Mouse (Mus musculus) cerebellum, adult 11-12 months (tissue): ENCODE results near the gene Aunip.

Experiments used
- DNase-seq: peaks from one replicate; pipeline ENCODE4 v3.0.0; 2022

The Aunip gene

GRCm38 (mm10) chr4:134557626-134558249 lies 46.9 kb downstream of the Aunip start:
- DNase-seq = no peak

- DNase-seq = no peak
Observed at GRCm38 (mm10) chr4:134558570-134559113, 47.8 kb downstream of the Aunip start.

- DNase-seq = no peak
Observed at GRCm38 (mm10) chr4:134559154-134559553, 48.4 kb downstream of the Aunip start.

- DNase-seq = no peak
Observed at GRCm38 (mm10) chr4:134560699-134561098, 49.9 kb downstream of the Aunip start.

- DNase-seq = peak; percentile 74
Observed at GRCm38 (mm10) chr4:134562014-134562413, 51.2 kb downstream of the Aunip start.

GRCm38 (mm10) chr4:134563624-134564023 lies 52.8 kb downstream of the Aunip start:
- no peak for DNase-seq

GRCm38 (mm10) chr4:134564093-134564492 lies 53.3 kb downstream of the Aunip start:
- no peak for DNase-seq

- no peak for DNase-seq
Observed at GRCm38 (mm10) chr4:134567377-134568226, 56.8 kb downstream of the Aunip start.

- no peak for DNase-seq
Observed at GRCm38 (mm10) chr4:134569205-134569604, 58.4 kb downstream of the Aunip start.

- DNase-seq = no peak
Observed at GRCm38 (mm10) chr4:134569831-134570230, 59.0 kb downstream of the Aunip start.

GRCm38 (mm10) chr4:134570704-134571451 lies 60.1 kb downstream of the Aunip start:
- no peak for DNase-seq

- no peak for DNase-seq
Observed at GRCm38 (mm10) chr4:134572449-134573300, 61.9 kb downstream of the Aunip start.
